Mouse (Mus musculus): ENCODE results near the gene Timm22.

DNA sequence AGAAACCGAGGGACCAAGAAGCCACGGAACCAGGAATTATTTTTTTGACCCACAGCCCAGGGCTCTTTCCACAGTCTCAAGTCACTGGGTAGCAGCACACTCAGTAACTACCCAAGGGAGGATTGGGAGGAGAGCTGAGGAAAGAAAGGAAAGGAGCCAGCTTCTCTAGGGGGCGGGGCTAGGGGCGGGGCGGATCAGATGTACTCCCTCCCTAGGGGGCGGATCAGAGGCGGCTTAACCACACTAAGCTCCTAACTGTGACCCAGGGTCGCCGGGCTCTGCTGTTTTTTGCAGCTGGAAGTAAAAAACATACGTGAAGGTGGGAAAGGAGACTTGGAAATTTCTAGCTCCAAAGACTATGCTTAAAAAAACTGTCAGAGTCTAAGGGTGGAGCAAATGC is 39.5 kb downstream of the Timm22 start:
- TF ChIP-seq POLR2A (IDR thresholded peaks at IDR 0.05; ENCODE audit: low read depth, low read length) (no peak), CTCF (IDR thresholded peaks at IDR 0.05; ENCODE audit: extremely low read depth, insufficient read depth, insufficient read length, insufficient replicate concordance) (no peak)
